Mouse (Mus musculus): ENCODE measurements around the gene Eefsec.

DNA sequence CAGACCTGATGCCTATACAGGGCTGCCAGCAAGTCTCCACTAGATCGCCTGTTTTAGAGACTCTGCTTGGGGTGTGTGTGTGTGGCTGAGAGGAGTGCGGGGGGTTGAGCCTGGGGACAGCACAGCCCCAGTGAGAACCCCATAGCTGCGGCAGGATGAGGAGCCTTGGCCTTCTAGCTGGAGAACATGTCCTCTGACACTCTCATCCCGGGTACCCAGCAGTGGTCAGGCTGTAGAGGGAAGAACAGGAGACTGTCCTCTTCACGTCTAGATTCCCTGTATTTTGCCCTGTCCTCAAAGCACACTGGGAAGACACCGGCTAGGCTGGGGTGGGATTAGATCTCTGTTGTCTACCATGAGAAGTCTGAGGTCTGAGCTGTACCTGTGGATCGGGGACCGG lies 210.9 kb downstream of the Eefsec start:
- no peak for TF ChIP-seq POLR2A (IDR thresholded peaks at IDR 0.05; ENCODE audit: borderline replicate concordance, low read depth, low read length)
- TF ChIP-seq CTCF (IDR thresholded peaks at IDR 0.05; ENCODE audit: low read depth, low read length) = no peak

Data from bone marrow macrophage, adult 2 months (primary cell).